Mouse (Mus musculus) limb, embryonic 13.5 days (tissue): ENCODE measurements around the gene Gramd4. TPM values are rescaled to one million over a fixed set of nuclear protein-coding genes. Genes with fewer than 3 reads are reported as not detected.

Experiments used
- ATAC-seq: fragments of 200-750 bp; cut with Nextera tagmentation; 2 replicates; pipeline ENCODE4 v1.8.0; 2017; ENCODE audit warnings: low read depth, moderate number of reproducible peaks, moderate TSS enrichment; ENCODE audit not compliant: low FRiP score
- H3K27ac ChIP-seq: fragments of 300-500 bp; sonication (generic); 2 replicates; pipeline ENCODE4 v1.5.1; 2015; ENCODE audit warnings: inconsistent platforms, mild to moderate bottlenecking, moderate library complexity
- H3K27me3 ChIP-seq: fragments of 300-500 bp; sonication (generic); 2 replicates; pipeline ENCODE4 v1.6.1; 2015; ENCODE audit warnings: mild to moderate bottlenecking, inconsistent platforms
- H3K36me3 ChIP-seq: fragments of 300-500 bp; sonication (generic); 2 replicates; pipeline ENCODE4 v1.6.1; 2015; ENCODE audit warnings: inconsistent platforms, mild to moderate bottlenecking, moderate library complexity
- H3K4me1 ChIP-seq: fragments of 300-500 bp; sonication (generic); 2 replicates; pipeline ENCODE4 v1.6.1; 2015; ENCODE audit warnings: inconsistent platforms
- H3K4me2 ChIP-seq: fragments of 300-500 bp; sonication (generic); replicated peaks from 2 replicates; pipeline ENCODE4 v1.6.1; 2015; ENCODE audit warnings: inconsistent platforms, mild to moderate bottlenecking, moderate library complexity
- H3K4me3 ChIP-seq: fragments of 300-500 bp; sonication (generic); 2 replicates; pipeline ENCODE4 v1.5.1; 2015; ENCODE audit warnings: moderate library complexity, mild to moderate bottlenecking, inconsistent platforms
- H3K9ac ChIP-seq: fragments of 300-500 bp; sonication (generic); 2 replicates; pipeline ENCODE4 v1.6.1; 2015; ENCODE audit warnings: mild to moderate bottlenecking, inconsistent platforms
- H3K9me3 ChIP-seq: fragments of 300-500 bp; sonication (generic); 2 replicates; pipeline ENCODE4 v1.6.1; 2016; ENCODE audit warnings: inconsistent platforms
- WGBS: fragments of 180-500 bp; shearing (Covaris S2); methylation state at CpG from one replicate; pipeline ENCODE4 v1.1.7; 2015; 5-methylcytosine and 5-hydroxymethylcytosine counted together
- polyA plus RNA-seq: library from polyadenylated mRNA; unstranded; fragments of >200 nt; fragmentation: Nextera tagmentation; extraction: Ambion mirVana; gene quantifications from 2 replicates; pipeline ENCODE4 v1.2.1, GENCODE M21; 2015

Gene Gramd4
- polyA plus RNA-seq, 1 experiment from 2014 or later, result 15.3 TPM

DNA sequence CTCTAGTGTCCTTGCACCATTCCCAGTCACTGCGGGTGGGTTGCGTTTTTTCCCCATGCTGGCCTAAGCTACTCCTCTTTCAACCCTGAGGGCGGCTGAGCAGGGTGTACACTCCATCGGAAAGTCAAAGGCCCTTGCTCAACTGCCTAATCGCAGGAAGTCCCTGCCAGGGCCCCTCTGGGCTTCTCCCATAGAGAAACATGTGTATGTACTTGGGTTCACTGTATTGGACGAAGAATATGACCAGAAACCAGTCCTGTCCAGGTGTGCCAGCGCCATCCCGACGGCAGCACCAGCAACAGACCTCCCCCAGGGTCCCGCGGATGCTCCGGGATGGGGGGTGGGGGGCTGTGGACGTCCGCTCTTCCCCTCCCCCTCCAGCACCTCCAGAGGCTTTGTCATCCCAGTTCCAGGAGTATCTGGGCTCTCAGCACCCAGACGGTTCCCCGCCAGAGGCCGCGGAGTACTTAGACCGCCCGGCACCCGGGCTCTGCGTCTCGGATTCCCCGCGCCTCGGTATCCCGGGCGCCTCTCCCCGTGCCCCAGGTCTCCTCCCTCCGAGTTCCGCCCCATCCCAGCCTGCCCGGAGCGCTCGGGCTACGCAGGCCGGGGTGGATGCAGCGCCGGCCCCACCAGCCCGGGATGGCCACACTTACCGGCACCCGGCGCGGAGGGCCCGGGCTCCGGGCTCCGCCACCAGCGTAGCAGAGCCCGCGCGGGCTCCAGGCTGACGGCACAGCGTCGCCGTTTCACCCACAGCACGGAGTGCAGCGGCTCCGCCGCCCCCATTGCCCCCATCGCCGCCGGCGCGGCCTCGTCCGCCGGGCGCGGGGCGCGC, 127.6 kb downstream of the Gramd4 start:
- Histone ChIP-seq H3K9me3 (no peaks in the 10 kb centered on the region), H3K9ac (peak overlapping the region; percentile 95), H3K4me2 (peak overlapping the region; percentile 90), H3K27ac (peak overlapping the region; percentile 76; the same call in 1 of the 2 replicates), H3K27me3 (no peaks in the 10 kb centered on the region), H3K36me3 (no peaks in the 10 kb centered on the region), H3K4me3 (peak overlapping the region; percentile 88), H3K4me1 (peaks cover 44% of the 10 kb centered on the region)
- ATAC-seq, result peak; percentile 50; the same call in 1 of the 2 replicates
- under 1% methylated on average over 70 of the region's 70 CpGs for WGBS

DNA sequence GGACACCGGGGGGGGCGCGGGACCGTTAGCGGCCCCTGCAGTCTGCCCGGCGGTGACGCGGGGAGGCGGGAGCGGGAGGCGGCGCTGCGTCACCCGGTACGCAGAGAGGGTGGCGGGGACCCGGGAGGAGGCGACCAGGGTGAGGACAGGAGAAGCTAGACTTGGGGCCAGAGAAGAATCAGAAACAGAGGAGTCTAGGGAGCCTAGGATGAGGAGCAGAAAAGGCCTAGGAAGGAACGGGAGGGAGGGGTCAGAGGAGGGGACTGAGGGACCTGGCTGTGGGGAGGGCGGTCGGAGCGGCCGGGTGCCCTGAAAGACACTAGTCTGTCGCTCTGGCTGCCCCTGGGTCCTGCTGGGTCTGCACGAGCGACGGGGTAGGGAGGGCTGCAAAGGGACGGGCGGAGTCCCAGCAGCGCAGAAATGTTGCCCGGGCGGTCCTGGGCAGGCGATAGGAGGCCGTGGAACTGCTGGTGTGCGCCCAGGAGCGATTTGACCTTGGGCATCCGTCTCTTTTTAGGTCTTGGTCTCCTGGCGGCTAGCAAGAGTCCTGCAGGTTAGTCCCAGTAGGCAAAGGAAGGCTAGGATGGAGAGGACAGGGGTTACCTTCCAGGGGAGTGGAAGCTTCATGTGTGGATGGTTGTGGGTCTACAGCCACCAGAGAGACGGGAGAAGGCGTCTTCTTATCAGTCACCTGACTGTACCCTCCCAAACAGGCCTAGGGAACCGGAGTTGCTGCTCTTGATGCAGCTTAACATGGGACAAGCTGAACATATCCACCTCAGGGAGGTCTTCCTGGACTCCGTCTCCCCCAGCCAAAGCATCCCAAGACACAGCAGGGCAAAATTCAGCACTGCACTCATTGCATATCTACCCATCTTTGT, 128.4 kb downstream of the Gramd4 start, which contains the start of gene Cerk:
TSS of gene Cerk (minus strand) at position 453 of the 881 bp plus-strand sequence.
- Histone ChIP-seq H3K4me2 (peak within 1 kb of the TSS; percentile 90), H3K9me3 (no peaks in the 10 kb centered on the region), H3K36me3 (no peaks in the 10 kb centered on the region), H3K27me3 (no peaks in the 10 kb centered on the region), H3K27ac (peak within 1 kb of the TSS; percentile 76; the same call in 1 of the 2 replicates), H3K4me1 (peaks cover 44% of the 10 kb centered on the region), H3K4me3 (peak within 1 kb of the TSS; percentile 88), H3K9ac (peak within 1 kb of the TSS; percentile 95)
- 2% methylated on average over 42 of the region's 43 CpGs for WGBS
- ATAC-seq, result peak; percentile 69; the same call in 1 of the 2 replicates

DNA sequence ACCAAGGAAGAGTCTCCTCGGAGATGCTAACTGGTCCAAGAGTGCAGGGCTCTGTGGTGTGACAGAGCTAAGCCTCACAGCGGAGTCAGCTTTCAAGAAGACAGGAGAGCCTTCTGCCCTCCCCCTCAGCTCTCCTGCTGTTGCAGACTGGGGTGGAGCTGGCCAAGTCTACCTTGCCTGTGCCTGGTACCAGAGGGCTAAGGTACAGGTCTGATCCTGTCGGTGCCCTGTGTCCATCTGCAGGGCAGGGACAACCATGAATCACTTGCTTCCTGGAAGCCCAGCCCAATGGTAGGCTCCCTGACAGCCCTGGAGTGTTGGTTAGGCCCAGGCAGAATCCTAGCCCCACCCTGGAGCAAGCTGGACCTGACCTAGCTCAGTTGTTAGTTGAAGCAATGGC, 129.2 kb downstream of the Gramd4 start:
- 55% methylated on average over 3 of the region's 3 CpGs for WGBS
- Histone ChIP-seq H3K27me3 (no peaks in the 10 kb centered on the region), H3K4me2 (peak overlapping the region; percentile 90), H3K9ac (no peak overlapping the region), H3K36me3 (no peaks in the 10 kb centered on the region), H3K9me3 (no peaks in the 10 kb centered on the region), H3K4me1 (peaks cover 44% of the 10 kb centered on the region), H3K27ac (no peak overlapping the region), H3K4me3 (no peak overlapping the region)
- no peak for ATAC-seq

Other genes with a start within 250 kb of the Gramd4 start
- 25.8 and 27.7 TPM in 2 replicates for gene Cdpf1, start 246.0 kb upstream of the Gramd4 start, polyA plus RNA-seq
- 0.13 and 0.17 TPM in 2 replicates for gene Pkdrej, start 236.0 kb upstream of the Gramd4 start, polyA plus RNA-seq
- 7.1 and 7.6 TPM in 2 replicates for gene Ttc38, start 225.4 kb upstream of the Gramd4 start, polyA plus RNA-seq
- gene Gtse1, start 197.9 kb upstream of the Gramd4 start, polyA plus RNA-seq, result 24.7 and 26.8 TPM in 2 replicates
- gene Trmu, start 178.4 kb upstream of the Gramd4 start, polyA plus RNA-seq, result 44.3 and 49.5 TPM in 2 replicates
- gene Celsr1, start 23.9 kb upstream of the Gramd4 start, polyA plus RNA-seq, result 2.0 TPM in 2 replicates
- gene Cerk, start 128.4 kb downstream of the Gramd4 start, polyA plus RNA-seq, result 17.4 and 18.6 TPM in 2 replicates
- 12.5 and 13.5 TPM in 2 replicates for gene Tbc1d22a, start 156.8 kb downstream of the Gramd4 start, polyA plus RNA-seq